Mouse (Mus musculus): ENCODE measurements at regions not wholly inside any gene's neighbourhood (a gene's known extent, or its start where the extent isn't known, plus 50 kb on each side); places are given as distances from the start of the nearest gene placed in this dataset.
"Not testable (repeated sequence)": the region's sequence is repeated elsewhere in the genome, so short reads cannot be mapped to it uniquely, and the experiment has no call there.

DNA sequence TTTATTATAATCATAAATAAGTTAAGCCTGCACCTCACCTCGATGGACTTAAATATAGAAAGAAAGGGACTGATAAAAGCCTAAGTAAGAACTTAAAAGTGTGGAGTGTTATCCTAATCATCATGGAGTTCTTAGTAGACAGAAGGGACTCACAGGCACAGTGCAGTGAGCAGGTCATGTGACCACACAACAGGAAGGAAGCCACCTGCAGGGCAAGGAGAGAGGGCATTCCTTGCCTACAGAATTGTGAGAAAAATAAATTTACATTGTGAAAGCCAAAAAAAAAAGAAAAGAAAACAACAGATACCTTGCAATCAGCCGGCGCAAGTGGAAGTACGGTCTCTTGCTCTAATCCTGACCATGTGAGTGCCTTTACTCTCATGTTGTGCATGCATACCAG is 454.8 kb downstream of the Zpld1 start:
- TF ChIP-seq EP300, CTCF (IDR thresholded peaks at IDR 0.05; ENCODE audit: low read depth): not testable (repeated sequence)
